Mouse (Mus musculus) kidney, adult 2 months (tissue): Measurements from ENCODE around the gene Abhd8.

Experiments
- CTCF ChIP-seq: fragments of 200-500 bp; conservative IDR thresholded peaks from 2 replicates; pipeline ENCODE4 v1.5.1; 2011; ENCODE audit warnings: low read depth, mild to moderate bottlenecking, control low read depth, low read length, moderate library complexity, mixed read lengths; ENCODE audit not compliant: insufficient read depth, insufficient read length
- POLR2A ChIP-seq: fragments of 200-500 bp; IDR thresholded peaks from one replicate; pipeline ENCODE4 v1.6.1; 2011; ENCODE audit warnings: low read depth, low read length, control low read depth

GRCm38 (mm10) chr8:71483932-71484331 is 20.5 kb upstream of the Abhd8 start:
- TF ChIP-seq CTCF: no peak
- no peak for TF ChIP-seq POLR2A
